Mouse (Mus musculus): ENCODE data around the gene Agpat2.

- TF ChIP-seq RAD21 (IDR thresholded peaks at IDR 0.05; ENCODE audit: low read depth, low read length), result no peak
- TF ChIP-seq USF1 (IDR thresholded peaks at IDR 0.05; ENCODE audit: low read depth, low read length), result no peak
- TF ChIP-seq NRF1 (IDR thresholded peaks at IDR 0.05; ENCODE audit: insufficient read depth, low read depth, low read length, poor library complexity, severe bottlenecking), result no peak
- TF ChIP-seq ELF1 (IDR thresholded peaks at IDR 0.05; ENCODE audit: low read depth, low read length), result no peak
- no peak for TF ChIP-seq EP300 (IDR thresholded peaks at IDR 0.05; ENCODE audit: low read depth in 1 of 2, low read length in 2 of 2)
- no peak for TF ChIP-seq CTCF (IDR thresholded peaks at IDR 0.05 in 2 of 3, conservative IDR thresholded peaks at IDR 0.05 in 1 of 3; ENCODE audit: control insufficient read depth in 1 of 3, insufficient read depth in 1 of 3, low read depth in 2 of 3, low read length in 3 of 3, poor library complexity in 1 of 3, severe bottlenecking in 1 of 3)
- no peak for TF ChIP-seq HCFC1 (IDR thresholded peaks at IDR 0.05; ENCODE audit: low read depth, low read length)
- TF ChIP-seq POLR2A (IDR thresholded peaks at IDR 0.05; ENCODE audit: control insufficient read depth in 1 of 2, insufficient read depth in 1 of 2, low read depth in 1 of 2, low read length in 2 of 2, poor library complexity in 1 of 2), result no peak
- TF ChIP-seq MEF2A (IDR thresholded peaks at IDR 0.05; ENCODE audit: extremely low read depth, insufficient replicate concordance, low read depth, low read length, poor library complexity, severe bottlenecking), result no peak
- TF ChIP-seq MAZ (IDR thresholded peaks at IDR 0.05; ENCODE audit: low read depth, low read length), result no peak
- TF ChIP-seq UBTF (IDR thresholded peaks at IDR 0.05; ENCODE audit: borderline replicate concordance, insufficient read depth, low read depth, low read length), result no peak
- TF ChIP-seq ZC3H11A (IDR thresholded peaks at IDR 0.05; ENCODE audit: low read depth, low read length), result no peak
- TF ChIP-seq TCF12 (IDR thresholded peaks at IDR 0.05; ENCODE audit: low read depth, low read length), result no peak
Measured at GRCm38 (mm10) chr2:26611054-26611453, 6.8 kb upstream of the Agpat2 start.

Data from MEL (cell line).